Mouse (Mus musculus) cortical plate, adult 2 months (tissue): ENCODE measurements around the gene Acvr1. TPM values are rescaled to one million over a fixed set of nuclear protein-coding genes. Genes with fewer than 3 reads are reported as not detected.

Experiments used
- H3K27ac ChIP-seq: fragments of 200-500 bp; 2 replicates; pipeline ENCODE4 v1.5.1; 2012; ENCODE audit warnings: low read length, control low read depth, inconsistent platforms; ENCODE audit not compliant: insufficient read depth
- H3K4me1 ChIP-seq: fragments of 200-500 bp; 2 replicates; pipeline ENCODE4 v1.6.1; 2011; ENCODE audit warnings: low read length; ENCODE audit not compliant: control insufficient read depth, insufficient read depth
- H3K4me3 ChIP-seq: fragments of 200-500 bp; 2 replicates; pipeline ENCODE4 v1.5.1; 2011; ENCODE audit warnings: mild to moderate bottlenecking, low read length, control low read depth; ENCODE audit not compliant: insufficient read depth
- CTCF ChIP-seq: fragments of 200-500 bp; IDR thresholded peaks from 2 replicates; pipeline ENCODE4 v1.5.1; 2011; ENCODE audit warnings: mild to moderate bottlenecking, control low read depth, low read length; ENCODE audit not compliant: insufficient read depth; ENCODE audit errors: extremely low read depth
- POLR2A ChIP-seq: fragments of 200-500 bp; IDR thresholded peaks from 2 replicates; pipeline ENCODE4 v1.6.1; 2011; ENCODE audit warnings: mild to moderate bottlenecking, low read length, control low read depth; ENCODE audit not compliant: insufficient read depth; ENCODE audit errors: extremely low read depth
- polyA plus RNA-seq: library from polyadenylated mRNA; depleted of rRNA; stranded (reverse); fragments of >200 nt; gene quantifications from 2 replicates; pipeline ENCODE4 v1.2.3, GENCODE M21; 2012

Gene Acvr1
- polyA plus RNA-seq, 1 experiment: 19.5 TPM

DNA sequence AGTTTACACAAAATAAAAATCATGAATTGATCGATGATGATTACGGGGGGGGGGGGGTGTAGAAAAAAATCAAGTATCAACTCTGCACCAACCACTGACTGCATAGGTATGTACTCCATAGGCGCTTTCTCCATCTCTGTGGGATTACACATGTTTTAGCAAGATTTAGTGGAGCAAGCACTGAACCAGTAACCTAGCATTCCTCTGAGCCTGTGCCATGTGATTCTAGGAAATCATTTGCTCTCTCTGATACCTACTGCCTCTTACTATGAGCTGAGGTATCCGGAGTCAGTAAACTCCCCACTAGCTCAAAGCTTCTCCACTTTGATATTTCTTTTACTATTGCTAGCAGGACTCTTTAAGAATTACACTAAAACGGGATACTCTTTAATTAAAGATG, 43.1 kb downstream of the Acvr1 start:
- Histone ChIP-seq H3K27ac (no peak overlapping the region), H3K4me3 (no peak overlapping the region), H3K4me1 (peaks cover 5% of the 10 kb centered on the region)
- TF ChIP-seq POLR2A: no peak
- no peak for TF ChIP-seq CTCF

DNA sequence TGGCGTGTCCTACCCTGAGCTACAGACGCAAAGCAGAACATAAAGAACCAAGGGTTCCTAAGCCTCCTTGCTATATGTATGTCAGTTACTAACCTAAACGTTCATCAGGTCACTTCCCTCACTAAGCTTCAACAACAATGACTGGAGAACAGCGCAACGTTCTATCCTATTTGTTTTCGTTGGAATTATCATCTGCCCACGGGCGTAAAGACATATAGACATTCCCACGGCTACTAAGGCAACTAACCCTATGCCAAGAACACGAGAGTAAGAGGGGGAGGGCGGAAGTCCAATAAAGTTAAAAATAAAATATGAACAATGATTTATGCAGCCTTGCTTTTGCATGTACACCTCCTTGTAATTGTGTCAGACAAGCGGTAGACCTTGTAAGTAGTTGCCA, 43.9 kb downstream of the Acvr1 start:
- peaks cover 5% of the 10 kb centered on the region for H3K4me1 ChIP-seq
- H3K4me3 ChIP-seq: no peak overlapping the region
- H3K27ac ChIP-seq: no peak overlapping the region
- TF ChIP-seq CTCF (no peak), POLR2A (no peak)

DNA sequence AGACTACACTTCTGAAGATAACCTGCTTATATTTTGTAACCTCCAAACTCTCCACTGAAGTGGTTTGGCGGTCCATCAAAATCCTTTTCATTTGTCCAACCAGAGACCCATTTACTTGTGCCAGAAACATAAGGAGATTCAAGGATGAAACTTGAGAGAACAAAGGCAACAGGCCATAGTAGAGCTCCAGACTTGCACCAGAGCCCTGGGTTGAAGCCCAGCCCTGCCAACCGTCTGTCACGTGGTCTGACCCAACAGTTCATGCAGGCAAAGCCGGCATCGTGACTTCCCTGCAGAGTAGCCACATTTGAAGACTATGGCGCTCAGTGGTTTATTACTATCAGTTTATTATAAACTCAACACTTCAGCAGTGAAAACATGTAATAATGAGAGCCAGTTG, 45.3 kb downstream of the Acvr1 start:
- no peak overlapping the region for H3K4me3 ChIP-seq
- TF ChIP-seq CTCF (no peak), POLR2A (no peak)
- H3K4me1 ChIP-seq: peaks cover 5% of the 10 kb centered on the region
- no peak overlapping the region for H3K27ac ChIP-seq

GRCm38 (mm10) chr2:58520727-58521126, 46.2 kb downstream of the Acvr1 start:
- H3K4me3 ChIP-seq: no peak overlapping the region
- peaks cover 7% of the 10 kb centered on the region for H3K4me1 ChIP-seq
- TF ChIP-seq CTCF: no peak
- no peak for TF ChIP-seq POLR2A
- H3K27ac ChIP-seq: no peak overlapping the region

DNA sequence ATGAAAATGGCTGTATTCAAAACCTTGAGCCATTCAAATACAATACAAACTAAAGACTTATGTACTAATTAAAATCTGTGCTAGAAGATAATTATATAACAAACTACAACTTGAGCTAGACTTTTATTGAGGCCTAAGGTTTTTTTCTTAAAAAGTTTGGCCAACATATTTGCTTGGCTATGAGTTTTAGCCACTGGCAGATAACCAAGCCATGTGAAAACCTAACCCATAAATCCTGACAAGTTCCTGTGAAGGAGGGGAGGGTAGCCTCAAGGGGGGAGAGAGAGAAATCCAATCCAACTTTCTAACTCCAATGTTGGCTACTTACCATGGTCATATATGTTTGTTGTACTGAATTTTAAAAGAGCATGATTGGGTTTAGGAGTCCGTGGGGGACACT, 48.4 kb downstream of the Acvr1 start:
- TF ChIP-seq CTCF (no peak), POLR2A (no peak)
- Histone ChIP-seq H3K4me3 (no peak overlapping the region), H3K4me1 (peaks cover 6% of the 10 kb centered on the region), H3K27ac (no peak overlapping the region)

DNA sequence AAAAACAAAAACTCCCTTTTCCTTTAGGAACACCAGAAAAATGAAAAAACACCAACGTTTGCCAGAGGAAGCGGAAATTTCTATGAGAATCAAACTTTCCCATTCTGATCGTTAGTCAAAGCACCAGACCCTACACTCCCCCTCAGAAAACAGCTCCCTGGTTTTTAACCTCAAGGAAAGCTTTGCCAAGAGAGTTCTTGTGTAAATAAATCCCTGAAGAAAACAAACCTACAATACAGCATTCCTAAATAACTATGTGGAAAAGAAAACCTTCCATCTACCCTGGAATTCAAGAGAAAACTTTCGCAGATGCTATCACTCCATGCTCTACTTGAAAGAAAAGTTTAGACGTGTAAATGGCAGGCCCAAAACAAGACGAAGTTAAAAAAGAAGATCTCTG, 50.0 kb downstream of the Acvr1 start:
- TF ChIP-seq POLR2A (no peak), CTCF (no peak)
- Histone ChIP-seq H3K27ac (no peak overlapping the region), H3K4me3 (no peak overlapping the region), H3K4me1 (peaks cover 6% of the 10 kb centered on the region)

GRCm38 (mm10) chr2:58516000-58516399, 51.0 kb downstream of the Acvr1 start:
- H3K4me1 ChIP-seq: peaks cover 6% of the 10 kb centered on the region
- TF ChIP-seq POLR2A (no peak), CTCF (no peak)
- 0 out of 2 replicates have a peak overlapping the region, but pooled peaks have one; percentile 56 for H3K27ac ChIP-seq
- no peak overlapping the region for H3K4me3 ChIP-seq

DNA sequence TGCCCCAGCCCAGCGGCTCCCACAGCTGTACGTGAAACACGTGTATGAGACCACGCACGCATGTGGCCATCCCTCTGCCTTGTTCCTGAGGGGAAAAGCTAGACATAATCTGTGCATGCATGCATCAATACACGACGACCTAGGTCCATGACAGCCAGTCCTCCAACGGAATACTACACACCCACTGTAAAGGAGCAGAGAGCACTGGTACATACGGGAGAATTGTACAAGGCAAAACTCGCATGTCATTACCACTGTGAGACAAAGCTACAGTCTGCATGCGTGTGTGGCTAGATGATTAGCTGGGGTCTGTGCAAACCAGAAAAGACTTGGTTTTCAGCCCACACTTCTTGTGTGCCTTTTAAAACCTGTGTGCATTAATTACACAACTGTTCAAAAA, 52.5 kb downstream of the Acvr1 start:
- H3K27ac ChIP-seq: no peak overlapping the region
- TF ChIP-seq POLR2A (no peak), CTCF (no peak)
- peaks cover 4% of the 10 kb centered on the region for H3K4me1 ChIP-seq
- H3K4me3 ChIP-seq: no peak overlapping the region

GRCm38 (mm10) chr2:58513212-58513611, 53.7 kb downstream of the Acvr1 start:
- peaks cover 4% of the 10 kb centered on the region for H3K4me1 ChIP-seq
- no peak overlapping the region for H3K4me3 ChIP-seq
- H3K27ac ChIP-seq: no peak overlapping the region
- no peak for TF ChIP-seq POLR2A
- no peak for TF ChIP-seq CTCF

DNA sequence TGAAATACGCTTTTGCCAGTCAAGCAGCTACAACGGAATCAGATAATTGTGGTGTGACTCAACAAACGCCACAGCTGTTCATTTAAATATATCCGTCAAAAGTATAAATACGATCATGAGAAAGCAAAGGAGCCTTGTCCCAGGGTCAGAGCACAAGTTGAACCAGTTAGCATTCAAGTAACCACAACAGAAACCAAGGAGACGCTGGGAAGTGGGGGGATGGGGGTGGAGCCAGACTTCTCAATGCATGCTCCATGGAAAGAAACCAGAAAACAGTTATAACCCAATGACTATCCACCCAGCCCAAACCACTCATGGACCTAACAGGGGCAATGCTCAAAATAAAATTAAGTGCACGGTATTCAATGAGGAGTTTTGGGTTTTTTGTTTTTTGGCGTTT, 56.8 kb downstream of the Acvr1 start:
- TF ChIP-seq POLR2A (no peak), CTCF (no peak)
- peaks cover 3% of the 10 kb centered on the region for H3K4me1 ChIP-seq
- H3K4me3 ChIP-seq: no peak overlapping the region
- no peak overlapping the region for H3K27ac ChIP-seq
